Mouse (Mus musculus) MEL (cell line): ENCODE data around the gene Man2a2. TPM values are rescaled to one million over a fixed set of nuclear protein-coding genes. Genes with fewer than 3 reads are reported as not detected.

ENCODE experiments used
- DNase-seq: peaks from one replicate; pipeline ENCODE4 v3.0.0; 2011; ENCODE audit warnings: low read depth, low spot score
- H3K27ac ChIP-seq: 2 replicates; pipeline ENCODE4 v1.5.1; 2012; ENCODE audit warnings: low read depth, mild to moderate bottlenecking, control low read depth, low read length, moderate library complexity; ENCODE audit not compliant: control insufficient read depth
- H3K27me3 ChIP-seq, 2 experiments: fragments of 150-350 bp in 1 of 2; sonication (generic) in 1 of 2; 2 replicates each; pipeline ENCODE4 v1.6.1; 2012; ENCODE audit warnings: low read length in 2 of 2, mild to moderate bottlenecking in 2 of 2, improper control_type of control experiment in 1 of 2, moderate library complexity in 1 of 2; ENCODE audit not compliant: insufficient read depth in 2 of 2, control insufficient read depth in 1 of 2
- H3K36me3 ChIP-seq, 2 experiments: 2 replicates each; pipeline ENCODE4 v1.6.1; 2012 to 2014; ENCODE audit warnings: low read length in 2 of 2, improper control_type of control experiment in 1 of 2, inconsistent platforms in 1 of 2, mild to moderate bottlenecking in 1 of 2; ENCODE audit not compliant: insufficient read depth in 2 of 2, control insufficient read depth in 1 of 2
- H3K4me1 ChIP-seq, 2 experiments: fragments of 150-350 bp in 1 of 2; sonication (generic) in 1 of 2; 2 replicates each; pipeline ENCODE4 v1.6.1; 2012; ENCODE audit warnings: low read length in 2 of 2, improper control_type of control experiment in 1 of 2, mild to moderate bottlenecking in 1 of 2; ENCODE audit not compliant: insufficient read depth in 2 of 2, control insufficient read depth in 1 of 2
- H3K4me3 ChIP-seq, 2 experiments: fragments of 150-350 bp in 1 of 2; sonication (generic) in 1 of 2; 2 replicates each; pipeline ENCODE4 v1.5.1; 2012; ENCODE audit warnings: low read depth in 2 of 2, low read length in 2 of 2, mild to moderate bottlenecking in 2 of 2, moderate library complexity in 2 of 2, control low read depth in 1 of 2, improper control_type of control experiment in 1 of 2; ENCODE audit not compliant: control insufficient read depth in 1 of 2, insufficient read depth in 1 of 2
- H3K79me2 ChIP-seq: 2 replicates; pipeline ENCODE4 v1.6.1; 2012; ENCODE audit warnings: mild to moderate bottlenecking, low read length, moderate library complexity; ENCODE audit not compliant: control insufficient read depth, poor library complexity, insufficient read depth
- H3K9ac ChIP-seq: 2 replicates; pipeline ENCODE4 v1.6.1; 2012; ENCODE audit warnings: low read depth, mild to moderate bottlenecking, control low read depth, low read length, moderate library complexity; ENCODE audit not compliant: control insufficient read depth, poor library complexity, severe bottlenecking
- H3K9me3 ChIP-seq: fragments of 150-350 bp; sonication (generic); replicated peaks from 2 replicates; pipeline ENCODE4 v1.6.1; 2012; ENCODE audit warnings: mild to moderate bottlenecking, low read length, improper control_type of control experiment, moderate library complexity; ENCODE audit not compliant: insufficient read depth
- BHLHE40 ChIP-seq: IDR thresholded peaks from 2 replicates; pipeline ENCODE4 v1.6.1; 2012; ENCODE audit warnings: low read depth, mild to moderate bottlenecking, inconsistent platforms, low read length, improper control_type of control experiment, borderline replicate concordance
- CHD2 ChIP-seq: IDR thresholded peaks from 2 replicates; pipeline ENCODE4 v1.6.1; 2011; ENCODE audit warnings: low read length, improper control_type of control experiment
- E2F4 ChIP-seq: IDR thresholded peaks from 2 replicates; pipeline ENCODE4 v1.6.1; 2011; ENCODE audit warnings: low read depth, low read length, improper control_type of control experiment, borderline replicate concordance
- ELF1 ChIP-seq: IDR thresholded peaks from 2 replicates; pipeline ENCODE4 v1.6.1; 2014; ENCODE audit warnings: low read depth, mild to moderate bottlenecking, inconsistent platforms, low read length, improper control_type of control experiment, moderate library complexity
- ETS1 ChIP-seq: IDR thresholded peaks from 2 replicates; pipeline ENCODE4 v1.6.1; 2012; ENCODE audit warnings: low read depth, mild to moderate bottlenecking, inconsistent platforms, low read length, improper control_type of control experiment, moderate library complexity
- GATA1 ChIP-seq: IDR thresholded peaks from 2 replicates; pipeline ENCODE4 v1.6.1; 2011; ENCODE audit warnings: low read depth, low read length, improper control_type of control experiment
- HCFC1 ChIP-seq: IDR thresholded peaks from 2 replicates; pipeline ENCODE4 v1.6.1; 2012; ENCODE audit warnings: low read depth, mild to moderate bottlenecking, inconsistent platforms, low read length, improper control_type of control experiment, moderate library complexity
- JUND ChIP-seq: IDR thresholded peaks from 2 replicates; pipeline ENCODE4 v1.6.1; 2011; ENCODE audit warnings: low read depth, mild to moderate bottlenecking, improper control_type of control experiment, low read length
- KAT2A ChIP-seq: conservative IDR thresholded peaks from 2 replicates; pipeline ENCODE4 v1.6.1; 2012; ENCODE audit warnings: low read depth, low read length, improper control_type of control experiment, inconsistent platforms
- MEF2A ChIP-seq: IDR thresholded peaks from 2 replicates; pipeline ENCODE4 v1.6.1; 2014; ENCODE audit warnings: low read depth, mild to moderate bottlenecking, inconsistent platforms, low read length, improper control_type of control experiment; ENCODE audit not compliant: poor library complexity, insufficient replicate concordance, severe bottlenecking; ENCODE audit errors: extremely low read depth
- MXI1 ChIP-seq: IDR thresholded peaks from 2 replicates; pipeline ENCODE4 v1.6.1; 2011; ENCODE audit warnings: mild to moderate bottlenecking, low read depth, low read length, improper control_type of control experiment
- NELFE ChIP-seq: IDR thresholded peaks from 2 replicates; pipeline ENCODE4 v1.6.1; 2011; ENCODE audit warnings: low read depth, low read length, improper control_type of control experiment
- POLR2A ChIP-seq, 2 experiments: IDR thresholded peaks; 2 replicates each; pipeline ENCODE4 v1.6.1; 2011 to 2012; ENCODE audit warnings: low read length in 2 of 2, mild to moderate bottlenecking in 2 of 2, control low read depth in 1 of 2, improper control_type of control experiment in 1 of 2, low read depth in 1 of 2, moderate library complexity in 1 of 2; ENCODE audit not compliant: control insufficient read depth in 1 of 2, insufficient read depth in 1 of 2, poor library complexity in 1 of 2
- POLR2AphosphoS2 ChIP-seq: IDR thresholded peaks from 2 replicates; pipeline ENCODE4 v1.6.1; 2011; ENCODE audit warnings: low read length, improper control_type of control experiment
- POLR2AphosphoS5 ChIP-seq: IDR thresholded peaks from 2 replicates; pipeline ENCODE4 v1.6.1; 2012; ENCODE audit warnings: low read depth, borderline replicate concordance, mild to moderate bottlenecking, inconsistent platforms, low read length, moderate library complexity, mixed read lengths
- RCOR1 ChIP-seq: IDR thresholded peaks from 2 replicates; pipeline ENCODE4 v1.6.1; 2012; ENCODE audit warnings: low read depth, mild to moderate bottlenecking, inconsistent platforms, low read length, improper control_type of control experiment
- SIN3A ChIP-seq: IDR thresholded peaks from 2 replicates; pipeline ENCODE4 v1.6.1; 2012; ENCODE audit warnings: low read length, improper control_type of control experiment, inconsistent platforms
- SMC3 ChIP-seq: IDR thresholded peaks from 2 replicates; pipeline ENCODE4 v1.6.1; 2011; ENCODE audit warnings: low read depth, low read length, improper control_type of control experiment
- TAL1 ChIP-seq: IDR thresholded peaks from 2 replicates; pipeline ENCODE4 v1.6.1; 2012; ENCODE audit warnings: mild to moderate bottlenecking, inconsistent platforms, low read length, moderate library complexity, mixed read lengths
- UBTF ChIP-seq: IDR thresholded peaks from 2 replicates; pipeline ENCODE4 v1.6.1; 2012; ENCODE audit warnings: low read depth, mild to moderate bottlenecking, inconsistent platforms, low read length, improper control_type of control experiment, moderate library complexity, borderline replicate concordance; ENCODE audit not compliant: insufficient read depth
- USF1 ChIP-seq: IDR thresholded peaks from 2 replicates; pipeline ENCODE4 v1.6.1; 2014; ENCODE audit warnings: low read depth, mild to moderate bottlenecking, inconsistent platforms, low read length, improper control_type of control experiment, moderate library complexity
- ZC3H11A ChIP-seq: IDR thresholded peaks from 2 replicates; pipeline ENCODE4 v1.6.1; 2012; ENCODE audit warnings: low read depth, mild to moderate bottlenecking, inconsistent platforms, low read length, improper control_type of control experiment
- ZKSCAN1 ChIP-seq: IDR thresholded peaks from 2 replicates; pipeline ENCODE4 v1.6.1; 2012; ENCODE audit warnings: low read depth, mild to moderate bottlenecking, inconsistent platforms, low read length, improper control_type of control experiment, moderate library complexity
- ZMIZ1 ChIP-seq: IDR thresholded peaks from 2 replicates; pipeline ENCODE4 v1.6.1; 2012; ENCODE audit warnings: low read depth, mild to moderate bottlenecking, inconsistent platforms, low read length, improper control_type of control experiment, moderate library complexity
- ZNF384 ChIP-seq: IDR thresholded peaks from 2 replicates; pipeline ENCODE4 v1.6.1; 2012; ENCODE audit warnings: low read depth, mild to moderate bottlenecking, inconsistent platforms, low read length, improper control_type of control experiment
- polyA plus RNA-seq, 2 experiments: library from polyadenylated mRNA; stranded (reverse) in 1 of 2; unstranded in 1 of 2; fragments of >175 nt in 1 of 2; fragments of >200 nt in 1 of 2; gene quantifications; 2 replicates each; pipeline versions ENCODE4 v1.2.1 to v1.2.4; 2012; ENCODE audit warnings: low replicate concordance in 2 of 2, low read depth in 1 of 2; ENCODE audit not compliant: insufficient read length in 2 of 2, insufficient read depth in 1 of 2, missing spikeins in 1 of 2
- total RNA-seq: library from RNA; depleted of rRNA; stranded (reverse); fragments of 300-350 nt; gene quantifications from 2 replicates; pipeline ENCODE4 v1.2.3, GENCODE M21; 2012

Man2a2 gene
- total and polyA plus RNA-seq, 3 experiments, result 19.2 to 38.6 TPM; not detected in 1

DNA sequence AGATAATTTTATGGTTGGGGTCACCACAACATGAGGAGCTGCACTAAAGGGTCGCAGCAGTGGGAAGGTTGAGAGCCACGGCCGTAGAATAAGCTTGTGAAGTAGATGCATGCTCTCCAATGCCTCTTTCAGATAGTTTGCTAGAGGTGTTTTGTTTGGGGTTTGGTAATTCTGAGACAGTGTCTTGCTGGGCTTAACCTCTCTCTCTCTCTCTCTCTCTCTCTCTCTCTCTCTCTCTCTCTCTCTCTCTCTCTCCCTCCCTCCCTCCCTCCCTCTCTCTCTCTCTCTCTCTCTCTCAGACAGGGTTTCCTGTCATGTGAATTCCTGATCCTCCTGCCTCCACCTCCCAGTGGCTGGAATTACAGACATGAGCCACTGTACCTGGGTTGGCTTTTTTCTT, 3.6 kb upstream of the Man2a2 start:
- no peaks in the 10 kb centered on the region for H3K9me3 ChIP-seq
- H3K79me2 ChIP-seq, result peaks cover 3% of the 10 kb centered on the region; the same call in 1 of the 2 replicates
- peaks cover 8 to 43% of the 10 kb centered on the region in 2 experiments for H3K4me1 ChIP-seq
- DNase-seq, result peak; percentile 38
- H3K36me3 ChIP-seq, result peaks cover 0 to 34% of the 10 kb centered on the region in 2 experiments; a peak in 2 of 4 replicates
- H3K27me3 ChIP-seq, result no peaks in the 10 kb centered on the region
- H3K27ac ChIP-seq, result peak overlapping the region; percentile 92
- peak overlapping the region; percentile 63 for H3K9ac ChIP-seq
- peak overlapping the region; percentile 10 to 15; a peak in 3 of 4 replicates for H3K4me3 ChIP-seq
- TF ChIP-seq JUND, result peak; percentile 97
- TF ChIP-seq HCFC1, result no peak
- TF ChIP-seq USF1, result no peak
- TF ChIP-seq KAT2A, result no peak
- TF ChIP-seq POLR2AphosphoS2, result no peak

DNA sequence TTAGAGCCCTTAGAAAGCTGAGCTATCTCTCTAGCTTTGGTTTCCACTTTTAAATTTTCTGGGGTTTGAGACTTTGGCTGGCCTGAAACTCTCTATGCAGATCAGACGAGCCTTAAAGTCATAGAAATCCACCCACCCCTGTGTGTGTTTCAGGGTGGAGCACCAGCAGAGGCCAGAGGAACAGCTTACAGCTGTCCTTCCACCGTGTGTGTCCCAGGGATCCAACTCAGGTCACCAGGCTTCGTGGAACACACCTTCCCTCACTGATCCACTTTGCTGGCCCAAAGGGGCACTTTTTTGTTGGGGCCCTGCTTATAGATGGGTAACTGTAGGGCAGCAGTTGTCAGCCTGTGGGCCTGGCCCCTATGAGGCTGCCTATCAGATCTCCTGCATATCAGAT, 3.1 kb upstream of the Man2a2 start:
- Histone ChIP-seq H3K27ac (peak overlapping the region; percentile 92), H3K4me3 (peak overlapping the region; percentile 15 to 43; a peak in 1 of 4 replicates), H3K9me3 (no peaks in the 10 kb centered on the region), H3K79me2 (peaks cover 3% of the 10 kb centered on the region; the same call in 1 of the 2 replicates), H3K36me3 (peaks cover 0 to 34% of the 10 kb centered on the region in 2 experiments; a peak in 2 of 4 replicates), H3K9ac (peak overlapping the region; percentile 63), H3K27me3 (no peaks in the 10 kb centered on the region), H3K4me1 (peaks cover 8 to 48% of the 10 kb centered on the region in 2 experiments)
- TF ChIP-seq UBTF (no peak), GATA1 (0 out of 2 replicates have a peak, but pooled peaks have one; percentile 26)
- no peak for DNase-seq

- Histone ChIP-seq H3K79me2 (peaks cover 3% of the 10 kb centered on the region; the same call in 1 of the 2 replicates), H3K27me3 (no peaks in the 10 kb centered on the region), H3K27ac (peak overlapping the region; percentile 92), H3K9ac (peak overlapping the region; percentile 63), H3K4me3 (peak overlapping the region; percentile 29 to 43), H3K36me3 (peaks cover 0 to 34% of the 10 kb centered on the region in 2 experiments; a peak in 2 of 4 replicates), H3K9me3 (no peaks in the 10 kb centered on the region), H3K4me1 (peaks cover 8 to 52% of the 10 kb centered on the region in 2 experiments)
- peak; percentile 93 for DNase-seq
- TF ChIP-seq GATA1, result 0 out of 2 replicates have a peak, but pooled peaks have one; percentile 17
- no peak for TF ChIP-seq SMC3
- no peak for TF ChIP-seq ZMIZ1
- no peak for TF ChIP-seq E2F4
- TF ChIP-seq ZKSCAN1, result no peak
- peak; percentile 73 for TF ChIP-seq TAL1
- no peak for TF ChIP-seq POLR2AphosphoS5
- no peak for TF ChIP-seq ZNF384
- peak; percentile 41; the same call in 1 of the 2 replicates for TF ChIP-seq NELFE
- TF ChIP-seq POLR2A (IDR thresholded peaks at IDR 0.05; ENCODE audit: control insufficient read depth in 1 of 2, insufficient read depth in 1 of 2, low read depth in 1 of 2, low read length in 2 of 2, poor library complexity in 1 of 2), result peak in 1 of 2 experiments; percentile 35; a peak in 1 of 4 replicates
- no peak for TF ChIP-seq USF1
- TF ChIP-seq CHD2, result no peak
- TF ChIP-seq SIN3A, result no peak; the same call in 1 of the 2 replicates
- TF ChIP-seq ELF1, result no peak
- no peak for TF ChIP-seq MEF2A
- TF ChIP-seq HCFC1, result no peak
- TF ChIP-seq ZC3H11A, result no peak
- peak; percentile 73 for TF ChIP-seq ETS1
- peak; percentile 75; the same call in 1 of the 2 replicates for TF ChIP-seq MXI1
- TF ChIP-seq RCOR1, result no peak
- no peak for TF ChIP-seq UBTF
- no peak for TF ChIP-seq BHLHE40
These were observed 2.7 kb upstream of the Man2a2 start for GRCm38 (mm10) chr7:80373850-80374249.
